Mouse (Mus musculus): ENCODE data around the gene Nxf2. TPM values are rescaled to one million over a fixed set of nuclear protein-coding genes. Genes with fewer than 3 reads are reported as not detected.
A peak's percentile ranks its signal among the peaks of the same experiment; 100 is the strongest.
"Not testable (repeated sequence)": the region's sequence is repeated elsewhere in the genome, so short reads cannot be mapped to it uniquely, and the experiment has no call there.

Gene Nxf2
- total RNA-seq, 2 experiments from 2014 or later = not detected

- no peak for DNase-seq (ENCODE audit: extremely low spot score in 1 of 2, low spot score in 2 of 2)
- TF ChIP-seq CTCF (IDR thresholded peaks at IDR 0.05) = no peak
- intact Hi-C loops (cut with DNase I) = no loop called here
- H3K4me3 ChIP-seq = no peak overlapping the region
- H3K27ac ChIP-seq = no peak overlapping the region
These were observed 48.8 kb downstream of the Nxf2 start for GRCm38 (mm10) chrX:134915745-134916144.

GRCm38 (mm10) chrX:134915315-134915714 is 49.2 kb downstream of the Nxf2 start:
- intact Hi-C loops (cut with DNase I); DNase-seq (ENCODE audit: extremely low spot score in 1 of 2, low spot score in 2 of 2); H3K4me3 ChIP-seq; H3K27ac ChIP-seq: not testable (repeated sequence)

GRCm38 (mm10) chrX:134914851-134915250 is 49.7 kb downstream of the Nxf2 start:
- H3K4me3 ChIP-seq = no peak overlapping the region
- DNase-seq (ENCODE audit: extremely low spot score in 1 of 2, low spot score in 2 of 2) = no peak
- intact Hi-C loops (cut with DNase I) = loop anchor here (5.0 kb wide), 1 partner anchor 308 kb away; no protein-coding TSS in a partner anchor
- H3K27ac ChIP-seq = no peak overlapping the region
- TF ChIP-seq CTCF (IDR thresholded peaks at IDR 0.05) = no peak

GRCm38 (mm10) chrX:134913234-134913936 is 51.2 kb downstream of the Nxf2 start:
- TF ChIP-seq CTCF (IDR thresholded peaks at IDR 0.05) = peak; percentile 96
- peak; percentile 10 to 35 for DNase-seq (ENCODE audit: extremely low spot score in 1 of 2, low spot score in 2 of 2)
- Histone ChIP-seq H3K27ac (no peak overlapping the region), H3K4me3 (no peak overlapping the region)
- intact Hi-C loops (cut with DNase I) = loop anchor here (1.0 to 5.0 kb wide), 3 partner anchors 169 to 306 kb away; no protein-coding TSS in a partner anchor

- Histone ChIP-seq H3K4me3 (no peak overlapping the region), H3K27ac (no peak overlapping the region)
- TF ChIP-seq CTCF (IDR thresholded peaks at IDR 0.05) = no peak
- intact Hi-C loops (cut with DNase I) = loop anchor here (1.0 to 5.0 kb wide), 3 partner anchors 168 to 306 kb away; no protein-coding TSS in a partner anchor
- DNase-seq (ENCODE audit: extremely low spot score in 1 of 2, low spot score in 2 of 2) = no peak
These were observed 51.7 kb downstream of the Nxf2 start for GRCm38 (mm10) chrX:134912805-134913204.

- intact Hi-C loops (cut with DNase I) = loop anchor here (5.0 kb wide), 1 partner anchor 303 kb away; no protein-coding TSS in a partner anchor
- TF ChIP-seq CTCF (IDR thresholded peaks at IDR 0.05) = no peak
- H3K4me3 ChIP-seq = no peak overlapping the region
- no peak overlapping the region for H3K27ac ChIP-seq
- DNase-seq (ENCODE audit: extremely low spot score in 1 of 2, low spot score in 2 of 2) = no peak
These were observed 54.2 kb downstream of the Nxf2 start for GRCm38 (mm10) chrX:134910345-134910744.

Other genes starting within 250 kb of the Nxf2 start
- gene Armcx1, start 246.8 kb downstream of the Nxf2 start, total RNA-seq (2021) = 10 to 100 TPM; 62.9 to 69.8 TPM
- 1 to 10 TPM; 5.2 to 5.5 TPM for gene Armcx6, start 213.3 kb downstream of the Nxf2 start, total RNA-seq (2021)
- gene Armcx3, start 208.2 kb downstream of the Nxf2 start, total RNA-seq (2021) = 10 to 100 TPM; 73.0 to 79.6 TPM
- gene Armcx2, start 155.5 kb downstream of the Nxf2 start, total RNA-seq (2021) = 10 to 100 TPM; 76.6 to 82.7 TPM
- 10 to 100 TPM in 1 of 2 experiments, 1 to 10 TPM in 1; 9.5 to 10.7 TPM for gene Zmat1, start 44.5 kb upstream of the Nxf2 start, total RNA-seq (2021)
- not detected for gene Gm15023, start 212.9 kb upstream of the Nxf2 start, total RNA-seq (2021)
- gene Tceal6, start 245.9 kb upstream of the Nxf2 start, total RNA-seq (2021) = 100 to 1,000 TPM in 1 of 2 experiments, 10 to 100 TPM in 1; 93.6 to 107 TPM

Data from left cerebral cortex, adult 2 months (tissue).